Mouse (Mus musculus) lung, embryonic 14.5 days (tissue): ENCODE measurements at regions not wholly inside any gene's neighbourhood (a gene's known extent, or its start where the extent isn't known, plus 50 kb on each side); places are given as distances from the start of the nearest gene placed in this dataset.

ENCODE experiments used
- ATAC-seq: fragments of 200-750 bp; cut with Nextera tagmentation; 2 replicates; pipeline ENCODE4 v1.8.0; 2017; ENCODE audit warnings: mild to moderate bottlenecking, moderate TSS enrichment, moderate library complexity; ENCODE audit not compliant: insufficient read depth
- DNase-seq: peaks from one replicate; pipeline ENCODE4 v3.0.0-alpha.2; 2015
- H3K27ac ChIP-seq: fragments of 300-500 bp; sonication (generic); 2 replicates; pipeline ENCODE4 v1.5.1; 2014; ENCODE audit warnings: low read depth, mild to moderate bottlenecking, moderate library complexity
- H3K27me3 ChIP-seq: fragments of 300-500 bp; sonication (generic); 2 replicates; pipeline ENCODE4 v1.6.1; 2014; ENCODE audit warnings: low read length, control low read depth; ENCODE audit not compliant: insufficient read depth
- H3K36me3 ChIP-seq: fragments of 300-500 bp; sonication (generic); 2 replicates; pipeline ENCODE4 v1.6.1; 2014; ENCODE audit warnings: control low read depth; ENCODE audit not compliant: insufficient read depth
- H3K4me1 ChIP-seq: fragments of 300-500 bp; sonication (generic); 2 replicates; pipeline ENCODE4 v1.6.1; 2014; ENCODE audit warnings: antibody characterized with exemption, control low read depth; ENCODE audit not compliant: insufficient read depth
- H3K4me2 ChIP-seq: fragments of 300-500 bp; sonication (generic); 2 replicates; pipeline ENCODE4 v1.6.1; 2014; ENCODE audit warnings: mild to moderate bottlenecking
- H3K4me3 ChIP-seq: fragments of 300-500 bp; sonication (generic); 2 replicates; pipeline ENCODE4 v1.5.1; 2014; ENCODE audit warnings: low read depth, low read length
- H3K9ac ChIP-seq: fragments of 300-500 bp; sonication (generic); 2 replicates; pipeline ENCODE4 v1.6.1; 2014
- H3K9me3 ChIP-seq: fragments of 300-500 bp; sonication (generic); 2 replicates; pipeline ENCODE4 v1.6.1; 2016; ENCODE audit warnings: low read depth, low read length, control low read depth
- CTCF ChIP-seq: IDR thresholded peaks from 2 replicates; pipeline ENCODE4 v1.5.1; 2016; ENCODE audit warnings: antibody characterized with exemption, low read depth
- WGBS: fragments of 180-500 bp; shearing (Covaris S2); extraction: QIAGEN DNeasy Blood & Tissue Kit; methylation state at CpG from one replicate; pipeline ENCODE4 v1.1.7; 2014; 5-methylcytosine and 5-hydroxymethylcytosine counted together

GRCm38 (mm10) chr3:66504717-66505116, 208.1 kb upstream of the Veph1 start:
- TF ChIP-seq CTCF, result no peak
- WGBS, result 64% methylated on average over 6 of the region's 6 CpGs
- Histone ChIP-seq H3K9me3 (no peaks in the 10 kb centered on the region), H3K36me3 (no peaks in the 10 kb centered on the region), H3K4me2 (no peak overlapping the region), H3K4me1 (peaks cover 8% of the 10 kb centered on the region; the same call in 1 of the 2 replicates), H3K27ac (no peak overlapping the region), H3K27me3 (no peaks in the 10 kb centered on the region), H3K4me3 (no peak overlapping the region), H3K9ac (no peak overlapping the region)
- DNase-seq, result peak; percentile 34
- no peak for ATAC-seq

- Histone ChIP-seq H3K9ac (no peak overlapping the region), H3K4me1 (peaks cover 8% of the 10 kb centered on the region; the same call in 1 of the 2 replicates), H3K4me3 (no peak overlapping the region), H3K36me3 (no peaks in the 10 kb centered on the region), H3K9me3 (no peaks in the 10 kb centered on the region), H3K27me3 (no peaks in the 10 kb centered on the region), H3K27ac (no peak overlapping the region), H3K4me2 (no peak overlapping the region)
- 85% methylated on average over 3 of the region's 3 CpGs for WGBS
- DNase-seq (no peak), ATAC-seq (no peak)
- no peak for TF ChIP-seq CTCF
Observed at GRCm38 (mm10) chr3:66503615-66504014, 207.0 kb upstream of the Veph1 start.

- no peak for TF ChIP-seq CTCF
- 74% methylated on average over 4 of the region's 4 CpGs for WGBS
- no peaks in the 10 kb centered on the region for H3K9me3 ChIP-seq
- DNase-seq (no peak), ATAC-seq (no peak)
- H3K4me1 ChIP-seq, result peaks cover 8% of the 10 kb centered on the region; the same call in 1 of the 2 replicates
- H3K4me3 ChIP-seq, result no peak overlapping the region
- H3K36me3 ChIP-seq, result no peaks in the 10 kb centered on the region
- no peak overlapping the region for H3K4me2 ChIP-seq
- H3K27me3 ChIP-seq, result no peaks in the 10 kb centered on the region
- no peak overlapping the region for H3K9ac ChIP-seq
- no peak overlapping the region for H3K27ac ChIP-seq
Observed at GRCm38 (mm10) chr3:66501865-66502264, 205.2 kb upstream of the Veph1 start.

- Histone ChIP-seq H3K27me3 (no peaks in the 10 kb centered on the region), H3K4me2 (no peak overlapping the region), H3K27ac (no peak overlapping the region), H3K4me1 (no peaks in the 10 kb centered on the region), H3K4me3 (no peak overlapping the region), H3K9ac (no peak overlapping the region), H3K9me3 (no peaks in the 10 kb centered on the region), H3K36me3 (no peaks in the 10 kb centered on the region)
- TF ChIP-seq CTCF, result no peak
- ATAC-seq (no peak), DNase-seq (no peak)
- WGBS, result 56% methylated on average over 2 of the region's 2 CpGs
Observed at GRCm38 (mm10) chr3:66494442-66495113, 197.9 kb upstream of the Veph1 start.

- TF ChIP-seq CTCF, result no peak
- no peak for DNase-seq
- Histone ChIP-seq H3K9ac (no peak overlapping the region), H3K4me2 (no peak overlapping the region), H3K4me3 (no peak overlapping the region), H3K27me3 (no peaks in the 10 kb centered on the region), H3K27ac (no peak overlapping the region), H3K36me3 (no peaks in the 10 kb centered on the region), H3K4me1 (no peaks in the 10 kb centered on the region), H3K9me3 (no peaks in the 10 kb centered on the region)
- WGBS, result 40% methylated on average over 6 of the region's 6 CpGs
- no peak for ATAC-seq
Observed at GRCm38 (mm10) chr3:66490696-66491357, 194.2 kb upstream of the Veph1 start.

- H3K9ac ChIP-seq, result no peak overlapping the region
- no peak overlapping the region for H3K27ac ChIP-seq
- no peaks in the 10 kb centered on the region for H3K9me3 ChIP-seq
- no peak for TF ChIP-seq CTCF
- H3K4me2 ChIP-seq, result no peak overlapping the region
- ATAC-seq, result no peak
- H3K4me3 ChIP-seq, result no peak overlapping the region
- H3K27me3 ChIP-seq, result no peaks in the 10 kb centered on the region
- no peaks in the 10 kb centered on the region for H3K36me3 ChIP-seq
- WGBS, result 80% methylated on average over 7 of the region's 7 CpGs
- H3K4me1 ChIP-seq, result no peaks in the 10 kb centered on the region
- DNase-seq, result no peak
Observed at GRCm38 (mm10) chr3:66488724-66489123, 192.1 kb upstream of the Veph1 start.

GRCm38 (mm10) chr3:66486658-66487057, 190.0 kb upstream of the Veph1 start:
- no peak for ATAC-seq
- Histone ChIP-seq H3K9ac (no peak overlapping the region), H3K4me1 (no peaks in the 10 kb centered on the region), H3K9me3 (no peaks in the 10 kb centered on the region), H3K4me3 (no peak overlapping the region), H3K27ac (no peak overlapping the region), H3K4me2 (no peak overlapping the region), H3K36me3 (no peaks in the 10 kb centered on the region), H3K27me3 (no peaks in the 10 kb centered on the region)
- no peak for DNase-seq
- TF ChIP-seq CTCF, result no peak
